Mouse (Mus musculus): ENCODE results near the gene Tjp1. TPM values are rescaled to one million over a fixed set of nuclear protein-coding genes. Genes with fewer than 3 reads are reported as not detected.

The Tjp1 gene
- total RNA-seq, 2 experiments from 2014 or later, result 147 to 148 TPM

GRCm38 (mm10) chr7:65315182-65315581, 212.4 kb downstream of the Tjp1 start:
- intact Hi-C loops (cut with DNase I), result loop anchor here (5.0 kb wide), 2 partner anchors 302 to 327 kb away; partner anchors contain the start of gene Tarsl2
- DNase-seq (ENCODE audit: low spot score in 2 of 2), result peak in 1 of 2 experiments; percentile 49

- intact Hi-C loops (cut with DNase I), result no loop called here
- no peak for DNase-seq (ENCODE audit: low spot score in 2 of 2)
These were observed 230.6 kb downstream of the Tjp1 start for GRCm38 (mm10) chr7:65296675-65297589.

GRCm38 (mm10) chr7:65282886-65283285, 244.7 kb downstream of the Tjp1 start:
- no peak for DNase-seq (ENCODE audit: low spot score in 2 of 2)
- intact Hi-C loops (cut with DNase I), result no loop called here

- DNase-seq (ENCODE audit: low spot score in 2 of 2), result peak in 1 of 2 experiments; percentile 24
- intact Hi-C loops (cut with DNase I), result no loop called here
These were observed 245.6 kb downstream of the Tjp1 start for GRCm38 (mm10) chr7:65281960-65282359.

- intact Hi-C loops (cut with DNase I), result no loop called here
- no peak for DNase-seq (ENCODE audit: low spot score in 2 of 2)
These were observed 246.4 kb downstream of the Tjp1 start for GRCm38 (mm10) chr7:65280944-65281912.

GRCm38 (mm10) chr7:65279277-65279676, 248.3 kb downstream of the Tjp1 start:
- intact Hi-C loops (cut with DNase I), result loop anchor here (5.0 kb wide), 1 partner anchor 107 kb away; no protein-coding TSS in a partner anchor
- DNase-seq (ENCODE audit: low spot score in 2 of 2), result peak; percentile 45 to 86

GRCm38 (mm10) chr7:65275761-65276160, 251.8 kb downstream of the Tjp1 start:
- intact Hi-C loops (cut with DNase I), result loop anchor here (5.0 kb wide), 1 partner anchor 103 kb away; no protein-coding TSS in a partner anchor

GRCm38 (mm10) chr7:65274216-65274615, 253.4 kb downstream of the Tjp1 start:
- intact Hi-C loops (cut with DNase I), result no loop called here

More at GRCm38 (mm10) chr7:65275761-65276160, 251.8 kb downstream of the Tjp1 start:
- no peak for DNase-seq (ENCODE audit: low spot score in 2 of 2)

GRCm38 (mm10) chr7:65249656-65250055, 277.9 kb downstream of the Tjp1 start:
- intact Hi-C loops (cut with DNase I), result no loop called here
- no peak for DNase-seq (ENCODE audit: low spot score in 2 of 2)

More at GRCm38 (mm10) chr7:65274216-65274615, 253.4 kb downstream of the Tjp1 start:
- DNase-seq (ENCODE audit: low spot score in 2 of 2), result no peak

Other genes starting within 250 kb of the Tjp1 start
- gene Tarsl2, start 117.1 kb upstream of the Tjp1 start, total RNA-seq (2021), result 10 to 100 TPM; 43.4 to 46.0 TPM
- 10 to 100 TPM; 50.2 to 59.7 TPM for gene Tm2d3, start 163.4 kb upstream of the Tjp1 start, total RNA-seq (2021)